Mouse (Mus musculus) kidney, embryonic 15.5 days (tissue): ENCODE data around the gene Dnmbp. TPM values are rescaled to one million over a fixed set of nuclear protein-coding genes. Genes with fewer than 3 reads are reported as not detected.

Source experiments
- ATAC-seq: fragments of 200-750 bp; cut with Nextera tagmentation; replicated peaks from 2 replicates; pipeline ENCODE4 v1.8.0; 2017; ENCODE audit warnings: moderate TSS enrichment; ENCODE audit not compliant: low FRiP score
- H3K27ac ChIP-seq: fragments of 300-500 bp; sonication (generic); 2 replicates; pipeline ENCODE4 v1.5.1; 2015; ENCODE audit warnings: mild to moderate bottlenecking, inconsistent platforms
- H3K27me3 ChIP-seq: fragments of 300-500 bp; sonication (generic); 2 replicates; pipeline ENCODE4 v1.6.1; 2015; ENCODE audit warnings: inconsistent platforms
- H3K36me3 ChIP-seq: fragments of 300-500 bp; sonication (generic); 2 replicates; pipeline ENCODE4 v1.6.1; 2015; ENCODE audit warnings: inconsistent platforms
- H3K4me1 ChIP-seq: fragments of 300-500 bp; sonication (generic); 2 replicates; pipeline ENCODE4 v1.6.1; 2015; ENCODE audit warnings: inconsistent platforms
- H3K4me2 ChIP-seq: fragments of 300-500 bp; sonication (generic); 2 replicates; pipeline ENCODE4 v1.6.1; 2015; ENCODE audit warnings: moderate library complexity, mild to moderate bottlenecking, inconsistent platforms
- H3K4me3 ChIP-seq: fragments of 300-500 bp; sonication (generic); replicated peaks from 2 replicates; pipeline ENCODE4 v1.5.1; 2015; ENCODE audit warnings: mild to moderate bottlenecking, inconsistent platforms
- H3K9ac ChIP-seq: fragments of 300-500 bp; sonication (generic); 2 replicates; pipeline ENCODE4 v1.6.1; 2015; ENCODE audit warnings: mild to moderate bottlenecking, inconsistent platforms
- H3K9me3 ChIP-seq: fragments of 300-500 bp; sonication (generic); replicated peaks from 2 replicates; pipeline ENCODE4 v1.6.1; 2016; ENCODE audit warnings: inconsistent platforms
- WGBS: fragments of 180-500 bp; shearing (Covaris S2); methylation state at CpG from one replicate; pipeline ENCODE4 v1.1.7; 2015; ENCODE audit warnings: mixed read lengths; 5-methylcytosine and 5-hydroxymethylcytosine counted together
- polyA plus RNA-seq: library from polyadenylated mRNA; unstranded; fragments of >200 nt; fragmentation: Nextera tagmentation; extraction: Ambion mirVana; gene quantifications from 2 replicates; pipeline ENCODE4 v1.2.1, GENCODE M21; 2015

Dnmbp gene
- 23.7 and 24.4 TPM in 2 replicates for polyA plus RNA-seq

DNA sequence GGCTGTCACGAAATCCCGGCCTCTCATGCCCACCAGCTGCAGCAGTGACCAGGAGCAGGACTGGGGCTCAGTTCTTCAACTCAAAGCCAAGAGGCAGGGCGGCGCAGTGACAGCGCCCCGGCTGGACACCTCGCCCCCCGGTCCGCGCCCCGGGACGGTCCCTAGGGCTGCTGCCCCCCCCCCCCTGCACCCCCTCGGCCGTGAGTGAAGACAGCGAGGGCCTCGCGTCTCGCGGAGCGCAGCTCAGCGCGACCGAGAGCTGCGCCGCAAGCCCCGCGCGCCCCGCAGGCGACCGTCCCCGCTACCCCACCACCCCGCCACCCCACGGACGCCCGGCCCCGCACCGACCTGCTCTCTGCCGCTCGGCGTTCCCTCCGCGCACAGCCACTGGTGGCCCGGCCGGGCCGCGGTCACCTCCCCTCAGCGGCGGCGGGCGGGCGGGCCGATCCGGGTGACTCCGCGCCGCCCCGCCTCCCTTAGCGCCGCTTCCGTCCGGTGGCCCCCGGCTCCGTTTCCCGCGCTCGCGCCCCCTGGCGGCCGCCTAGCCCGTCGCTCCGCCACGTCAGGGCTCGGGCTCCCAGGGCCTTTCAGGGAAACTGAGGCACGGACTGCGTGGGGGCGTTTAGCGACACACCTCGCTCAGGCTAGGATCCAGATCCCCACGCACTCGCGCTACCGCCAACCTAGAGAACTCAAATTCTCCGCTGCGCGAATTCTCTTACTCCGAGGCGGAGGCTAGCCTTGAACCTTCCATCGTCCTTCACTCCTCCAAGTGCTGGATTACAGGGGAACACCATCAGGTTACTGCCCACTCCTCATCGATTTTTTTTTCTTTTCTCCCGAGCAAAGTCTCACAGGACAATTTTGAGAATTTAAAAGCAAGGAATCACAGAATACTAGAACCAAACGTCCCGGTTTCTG is at the start of gene Dnmbp:
Gene Dnmbp, minus strand, starts transcription at position 423 of the 921 bp plus-strand sequence.
- no peaks in the 10 kb centered on the region for H3K27me3 ChIP-seq
- H3K27ac ChIP-seq: peak within 1 kb of the TSS; percentile 82
- no peaks in the 10 kb centered on the region for H3K36me3 ChIP-seq
- WGBS: 4% methylated on average over 57 of the region's 94 CpGs
- H3K9ac ChIP-seq: peak within 1 kb of the TSS; percentile 84
- peak within 1 kb of the TSS; percentile 78 for H3K4me2 ChIP-seq
- H3K9me3 ChIP-seq: no peaks in the 10 kb centered on the region
- H3K4me3 ChIP-seq: peak within 1 kb of the TSS; percentile 84
- H3K4me1 ChIP-seq: peaks cover 26% of the 10 kb centered on the region
- ATAC-seq: peak; percentile 92

DNA sequence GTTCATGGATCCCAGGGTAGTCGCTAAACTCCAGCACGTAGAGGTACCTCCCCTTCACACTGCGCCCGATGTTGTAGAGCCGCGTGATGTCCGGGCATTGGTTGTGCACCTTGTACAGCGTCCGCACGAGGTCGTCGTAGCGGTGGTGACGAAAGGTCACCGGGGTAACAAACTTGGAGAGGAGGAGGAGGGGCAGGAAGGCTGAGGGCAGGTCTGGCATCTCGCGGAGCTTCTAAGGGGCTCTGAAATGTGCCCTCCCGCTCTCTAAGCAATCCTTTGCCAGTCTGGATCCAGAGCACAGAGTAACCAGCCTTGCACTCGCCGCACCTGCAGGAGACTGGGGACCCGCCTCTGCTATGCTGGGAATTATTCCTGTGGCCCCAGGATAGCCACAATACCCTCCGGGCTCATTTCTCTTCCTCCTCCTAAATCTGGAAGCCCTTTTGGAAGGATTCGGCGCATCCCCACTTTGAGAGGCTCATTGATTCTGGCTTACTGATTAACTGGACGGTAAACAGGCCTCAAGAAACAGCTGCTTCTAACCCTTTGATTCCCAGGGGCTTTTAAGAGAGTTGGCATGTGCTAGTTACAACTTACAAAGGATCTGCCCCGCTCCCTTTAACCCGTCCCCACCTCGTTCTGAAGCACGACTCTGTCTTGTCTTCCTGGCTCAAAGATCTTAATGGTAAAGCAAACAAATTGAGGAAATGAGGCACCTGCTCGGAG is 46.2 kb upstream of the Dnmbp start, which contains the start of gene Cpn1:
Gene Cpn1, minus strand, starts transcription at position 488 of the 726 bp plus-strand sequence.
- peak; percentile 71 for ATAC-seq
- 14% methylated on average over 30 of the region's 30 CpGs for WGBS
- peak within 1 kb of the TSS; percentile 79 for H3K27ac ChIP-seq
- no peaks in the 10 kb centered on the region for H3K9me3 ChIP-seq
- peak within 1 kb of the TSS; percentile 36 for H3K4me3 ChIP-seq
- H3K36me3 ChIP-seq: no peaks in the 10 kb centered on the region
- peak within 1 kb of the TSS; percentile 25; the same call in 1 of the 2 replicates for H3K9ac ChIP-seq
- peak within 1 kb of the TSS; percentile 57 for H3K4me2 ChIP-seq
- H3K4me1 ChIP-seq: peaks cover 16% of the 10 kb centered on the region; the same call in 1 of the 2 replicates
- H3K27me3 ChIP-seq: peaks cover 10% of the 10 kb centered on the region

DNA sequence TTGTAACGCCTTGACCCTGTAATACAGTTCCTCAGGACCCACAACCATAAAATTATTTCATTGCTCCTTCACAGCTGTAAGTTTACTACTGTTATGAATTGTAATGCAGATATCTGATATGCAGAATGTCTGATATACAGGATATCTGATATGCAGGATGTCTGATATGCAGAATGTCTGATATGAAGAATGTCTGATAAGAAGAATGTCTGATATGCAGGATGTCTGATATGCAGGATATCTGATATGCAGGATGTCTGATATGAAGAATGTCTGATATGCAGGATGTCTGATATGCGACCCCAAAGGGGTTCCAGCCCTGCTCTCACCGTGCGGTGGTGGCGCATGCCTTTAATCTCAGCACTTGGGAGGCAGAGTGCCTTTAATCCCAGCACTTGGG is 42.0 kb upstream of the Dnmbp start:
- 85% methylated on average over 5 of the region's 5 CpGs for WGBS
- Histone ChIP-seq H3K4me3 (no peak overlapping the region), H3K27ac (no peak overlapping the region), H3K9ac (no peak overlapping the region), H3K4me2 (no peak overlapping the region), H3K9me3 (no peaks in the 10 kb centered on the region), H3K36me3 (no peaks in the 10 kb centered on the region), H3K27me3 (peaks cover 10% of the 10 kb centered on the region), H3K4me1 (peaks cover 13% of the 10 kb centered on the region; the same call in 1 of the 2 replicates)
- ATAC-seq: no peak

DNA sequence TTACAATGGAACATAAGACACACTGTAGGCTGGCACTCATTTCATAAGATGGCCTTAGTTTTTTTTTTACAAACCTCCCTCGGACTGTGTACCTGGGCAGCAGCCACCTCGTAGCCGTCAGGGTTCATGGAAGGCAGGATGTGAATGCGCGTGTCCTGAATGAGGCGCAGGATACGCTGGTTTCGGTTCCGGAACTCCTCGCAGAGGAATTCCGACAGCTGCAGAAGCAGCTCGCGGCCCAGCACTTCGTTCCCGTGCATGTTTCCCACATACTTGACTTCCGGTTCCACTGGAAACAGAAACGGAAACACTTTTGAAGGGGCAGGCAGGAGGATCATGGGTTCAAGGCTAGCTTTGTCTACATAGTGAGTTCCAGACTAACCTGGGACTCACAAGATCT is 40.7 kb upstream of the Dnmbp start:
- 94% methylated on average over 17 of the region's 17 CpGs for WGBS
- ATAC-seq: no peak
- no peaks in the 10 kb centered on the region for H3K9me3 ChIP-seq

DNA sequence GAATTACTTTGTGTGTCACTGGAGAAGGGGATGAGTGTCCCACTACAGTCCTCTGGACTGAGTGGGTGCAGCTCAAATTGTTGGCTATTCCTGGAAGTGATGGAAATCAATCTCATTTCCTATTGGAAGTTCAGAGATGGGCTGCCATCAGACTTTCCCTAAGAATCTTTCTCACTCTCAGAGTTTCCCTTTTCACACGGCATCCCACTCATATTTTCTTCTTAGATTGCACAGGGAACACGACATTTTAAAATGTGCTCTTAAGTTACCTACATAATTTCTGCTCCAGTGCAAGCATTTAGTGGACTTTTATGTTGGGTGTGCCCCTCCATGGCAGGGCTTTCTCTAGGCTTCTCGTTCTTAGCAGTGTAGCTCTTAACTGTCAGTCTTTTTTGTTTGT is 37.8 kb upstream of the Dnmbp start:
- H3K36me3 ChIP-seq: no peaks in the 10 kb centered on the region
- H3K9ac ChIP-seq: no peak overlapping the region
- whole genome bisulfite sequencing: 65% methylated on average over 3 of the region's 3 CpGs
- H3K4me1 ChIP-seq: no peaks in the 10 kb centered on the region
- H3K4me3 ChIP-seq: no peak overlapping the region
- H3K27ac ChIP-seq: no peak overlapping the region
- no peak overlapping the region for H3K4me2 ChIP-seq
- no peaks in the 10 kb centered on the region for H3K27me3 ChIP-seq
- ATAC-seq: no peak
- H3K9me3 ChIP-seq: no peaks in the 10 kb centered on the region

More for the DNA sequence above, 40.7 kb upstream of the Dnmbp start:
- Histone ChIP-seq H3K9ac (no peak overlapping the region), H3K27ac (no peak overlapping the region), H3K4me2 (no peak overlapping the region), H3K4me3 (no peak overlapping the region), H3K36me3 (no peaks in the 10 kb centered on the region), H3K27me3 (peaks cover under 1% of the 10 kb centered on the region; the same call in 1 of the 2 replicates), H3K4me1 (0 out of 2 replicates have a peak, but pooled peaks cover 3% of the 10 kb centered on the region)

DNA sequence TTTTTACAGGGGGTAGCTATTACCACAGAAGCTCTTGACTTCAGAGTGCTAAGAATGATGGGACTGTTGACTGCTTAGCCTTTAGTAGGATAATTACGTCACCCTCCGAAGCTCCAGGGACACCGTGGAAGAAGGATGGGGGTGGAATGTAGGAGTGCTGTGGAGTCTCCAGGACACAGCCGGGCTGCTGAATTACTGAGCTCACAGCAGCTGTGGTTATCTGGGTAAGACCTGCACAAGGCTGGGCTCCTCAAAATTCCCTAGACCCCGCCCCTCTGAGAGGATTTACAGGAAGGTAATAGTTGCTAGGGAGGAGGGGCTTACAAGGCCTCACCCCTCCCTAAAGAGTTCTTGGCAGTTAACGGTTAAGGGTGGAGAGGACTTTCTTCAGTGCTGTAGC is 36.7 kb upstream of the Dnmbp start:
- 46% methylated on average over 6 of the region's 6 CpGs for WGBS
- no peaks in the 10 kb centered on the region for H3K36me3 ChIP-seq
- no peak overlapping the region for H3K4me2 ChIP-seq
- H3K27me3 ChIP-seq: no peaks in the 10 kb centered on the region
- H3K4me1 ChIP-seq: no peaks in the 10 kb centered on the region
- H3K9me3 ChIP-seq: no peaks in the 10 kb centered on the region
- ATAC-seq: no peak
- H3K9ac ChIP-seq: no peak overlapping the region
- no peak overlapping the region for H3K27ac ChIP-seq
- no peak overlapping the region for H3K4me3 ChIP-seq

DNA sequence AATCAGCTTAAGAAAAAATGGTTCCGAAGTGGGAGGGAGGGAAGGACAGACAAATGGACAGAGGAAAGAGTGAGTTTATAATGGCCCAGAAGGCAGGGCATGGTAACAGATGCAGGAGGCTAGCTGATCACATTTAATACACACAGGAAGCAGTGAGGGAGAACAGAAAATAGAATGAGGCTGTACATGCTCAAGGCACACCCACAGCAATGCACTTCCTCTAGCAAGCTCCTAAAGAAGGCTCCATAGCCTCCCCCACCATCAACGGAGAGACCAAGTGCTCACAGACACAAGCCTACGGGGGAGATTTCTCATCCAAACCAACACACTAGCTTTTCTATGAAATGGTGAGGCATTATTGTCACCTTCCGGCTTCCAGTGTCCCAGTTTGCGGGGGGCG is 34.2 kb upstream of the Dnmbp start:
- 90% methylated on average over 6 of the region's 6 CpGs for WGBS

DNA sequence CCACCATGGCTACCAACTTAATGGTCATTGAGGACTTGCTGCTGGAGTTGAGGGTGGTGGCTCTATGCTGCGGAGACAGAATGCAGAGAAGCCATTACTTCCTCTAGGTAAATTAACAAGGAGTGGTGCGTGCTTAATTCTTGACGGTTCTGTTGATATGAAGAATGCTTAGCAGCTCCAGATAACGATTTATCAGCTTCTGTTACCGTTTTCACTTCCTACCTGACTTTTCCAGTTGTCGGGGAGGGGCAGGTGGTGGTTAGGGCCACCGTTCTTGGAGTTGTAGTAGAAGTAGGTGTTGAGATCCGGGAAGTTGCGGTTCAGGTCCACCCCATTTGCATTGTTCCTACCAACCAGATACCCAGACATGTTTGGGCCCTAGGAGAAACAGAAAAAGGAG is 33.7 kb upstream of the Dnmbp start:
- ATAC-seq: no peak
- no peaks in the 10 kb centered on the region for H3K4me1 ChIP-seq
- no peak overlapping the region for H3K4me3 ChIP-seq
- H3K9ac ChIP-seq: no peak overlapping the region
- no peak overlapping the region for H3K4me2 ChIP-seq
- H3K27me3 ChIP-seq: no peaks in the 10 kb centered on the region
- H3K36me3 ChIP-seq: no peaks in the 10 kb centered on the region
- H3K9me3 ChIP-seq: no peaks in the 10 kb centered on the region
- 83% methylated on average over 9 of the region's 9 CpGs for WGBS
- H3K27ac ChIP-seq: no peak overlapping the region

More for the DNA sequence above, 34.2 kb upstream of the Dnmbp start:
- no peak overlapping the region for H3K9ac ChIP-seq
- no peaks in the 10 kb centered on the region for H3K27me3 ChIP-seq
- no peaks in the 10 kb centered on the region for H3K4me1 ChIP-seq
- H3K27ac ChIP-seq: no peak overlapping the region
- ATAC-seq: no peak
- H3K4me3 ChIP-seq: no peak overlapping the region
- no peaks in the 10 kb centered on the region for H3K9me3 ChIP-seq
- H3K4me2 ChIP-seq: no peak overlapping the region
- no peaks in the 10 kb centered on the region for H3K36me3 ChIP-seq

DNA sequence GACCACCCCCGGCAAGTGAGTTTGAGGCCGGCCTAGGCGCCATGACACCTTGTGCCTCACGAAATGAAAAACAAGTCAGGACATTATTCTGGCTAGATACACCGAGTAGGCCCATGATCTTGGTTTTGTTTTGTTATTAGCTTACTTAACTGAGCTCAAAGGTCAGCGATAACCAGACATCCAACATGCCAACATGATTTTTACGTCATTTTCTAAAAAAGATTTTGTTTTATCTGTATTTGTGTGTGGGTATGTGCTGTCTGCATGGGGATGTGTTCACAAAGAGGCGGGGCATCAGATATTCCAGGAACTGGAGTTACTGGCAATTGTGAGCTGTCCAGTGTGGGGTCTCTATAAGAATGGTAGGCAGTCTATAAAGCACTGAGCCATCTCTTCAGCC is 32.1 kb upstream of the Dnmbp start:
- Histone ChIP-seq H3K4me3 (no peak overlapping the region), H3K4me1 (peaks cover 6% of the 10 kb centered on the region; the same call in 1 of the 2 replicates), H3K36me3 (no peaks in the 10 kb centered on the region), H3K27ac (no peak overlapping the region), H3K9me3 (no peaks in the 10 kb centered on the region), H3K27me3 (no peaks in the 10 kb centered on the region), H3K9ac (no peak overlapping the region), H3K4me2 (no peak overlapping the region)
- no peak for ATAC-seq
- WGBS: 93% methylated on average over 8 of the region's 8 CpGs

DNA sequence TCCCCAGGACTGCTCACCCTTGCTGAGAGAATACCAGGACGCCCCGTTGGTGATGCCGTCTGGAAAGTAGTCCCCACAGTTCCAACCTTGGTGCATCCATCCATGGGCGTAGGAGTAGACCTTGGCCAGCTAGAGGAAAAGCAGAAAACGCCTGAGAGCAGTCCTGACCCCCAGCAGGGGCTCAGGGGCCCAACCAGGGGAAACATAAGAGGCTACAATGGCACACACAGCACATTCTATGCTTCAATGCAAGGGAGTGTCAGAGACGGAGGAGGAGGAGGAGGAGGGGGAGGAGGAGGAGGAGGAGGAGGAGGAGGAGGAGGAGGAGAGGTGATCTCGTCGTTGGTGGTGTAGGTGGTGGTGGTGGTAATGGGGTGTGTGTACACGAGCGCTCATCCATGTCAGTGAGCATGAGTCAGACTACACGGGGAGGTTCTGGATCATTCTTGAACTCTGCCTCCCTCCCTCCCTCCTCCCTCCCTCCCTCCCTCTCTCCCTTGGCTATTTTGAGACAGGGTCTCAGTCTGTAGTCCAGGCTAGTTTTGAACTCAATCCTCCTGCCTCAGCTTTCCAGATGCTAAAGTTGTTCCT is 28.5 kb upstream of the Dnmbp start:
- H3K9ac ChIP-seq: no peak overlapping the region
- peak; percentile 88 for ATAC-seq
- peaks cover 14% of the 10 kb centered on the region; the same call in 1 of the 2 replicates for H3K4me1 ChIP-seq
- no peak overlapping the region for H3K4me2 ChIP-seq
- WGBS: 36% methylated on average over 8 of the region's 11 CpGs
- no peaks in the 10 kb centered on the region for H3K27me3 ChIP-seq
- H3K4me3 ChIP-seq: no peak overlapping the region
- 0 out of 2 replicates have a peak overlapping the region, but pooled peaks have one; percentile 2 for H3K27ac ChIP-seq
- H3K9me3 ChIP-seq: no peaks in the 10 kb centered on the region
- H3K36me3 ChIP-seq: no peaks in the 10 kb centered on the region

DNA sequence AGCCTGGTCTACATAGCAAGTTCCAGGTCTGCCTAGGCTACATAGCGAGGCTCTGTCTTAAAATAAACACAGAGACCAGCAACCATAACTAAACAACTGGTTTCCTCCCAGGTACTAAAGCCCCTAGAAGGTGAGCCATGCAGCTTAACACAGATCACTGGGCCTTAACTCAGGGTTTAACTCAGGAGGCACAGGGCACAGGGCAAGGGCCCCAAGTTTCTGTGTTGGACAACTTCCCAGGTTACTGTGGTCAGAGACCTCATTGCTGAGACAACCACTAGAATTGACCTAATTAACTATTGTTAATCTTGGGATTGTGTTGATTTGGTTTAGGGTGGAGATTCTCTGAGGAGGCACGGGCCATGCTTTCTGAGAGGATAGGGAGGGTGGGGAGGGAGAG is 26.5 kb upstream of the Dnmbp start:
- Histone ChIP-seq H3K27me3 (no peaks in the 10 kb centered on the region), H3K9me3 (no peaks in the 10 kb centered on the region), H3K9ac (no peak overlapping the region), H3K4me1 (peaks cover 28% of the 10 kb centered on the region), H3K4me3 (no peak overlapping the region), H3K4me2 (no peak overlapping the region), H3K27ac (no peak overlapping the region), H3K36me3 (no peaks in the 10 kb centered on the region)
- 81% methylated on average over 2 of the region's 2 CpGs for WGBS
- no peak for ATAC-seq
